Mouse (Mus musculus) limb, embryonic 11.5 days (tissue): Measurements from ENCODE around the gene Myo1e. TPM values are rescaled to one million over a fixed set of nuclear protein-coding genes. Genes with fewer than 3 reads are reported as not detected.

ENCODE experiments used
- ATAC-seq: fragments of 200-750 bp; cut with Nextera tagmentation; 2 replicates; pipeline ENCODE4 v1.8.0; 2017; ENCODE audit warnings: low read depth; ENCODE audit not compliant: insufficient number of reproducible peaks, low FRiP score, low TSS enrichment
- DNase-seq: peaks from one replicate; pipeline ENCODE4 v3.0.0-alpha.2; 2015; ENCODE audit warnings: low spot score
- H3K27ac ChIP-seq: fragments of 300-500 bp; sonication (generic); replicated peaks from 2 replicates; pipeline ENCODE4 v1.5.1; 2014; ENCODE audit warnings: low read depth, mild to moderate bottlenecking, low read length
- H3K27me3 ChIP-seq: fragments of 300-500 bp; sonication (generic); 2 replicates; pipeline ENCODE4 v1.6.1; 2014; ENCODE audit warnings: mild to moderate bottlenecking, low read length, mixed read lengths; ENCODE audit not compliant: control insufficient read depth, insufficient read depth
- H3K36me3 ChIP-seq: fragments of 300-500 bp; sonication (generic); 2 replicates; pipeline ENCODE4 v1.6.1; 2014; ENCODE audit warnings: mild to moderate bottlenecking, low read length, moderate library complexity, mixed read lengths; ENCODE audit not compliant: control insufficient read depth, insufficient read depth
- H3K4me1 ChIP-seq: fragments of 300-500 bp; sonication (generic); 2 replicates; pipeline ENCODE4 v1.6.1; 2014; ENCODE audit warnings: low read length, mixed read lengths; ENCODE audit not compliant: control insufficient read depth, insufficient read depth
- H3K4me2 ChIP-seq: fragments of 300-500 bp; sonication (generic); 2 replicates; pipeline ENCODE4 v1.6.1; 2014; ENCODE audit warnings: low read depth, mild to moderate bottlenecking, moderate library complexity; ENCODE audit not compliant: severe bottlenecking
- H3K4me3 ChIP-seq: fragments of 300-500 bp; sonication (generic); 2 replicates; pipeline ENCODE4 v1.5.1; 2014; ENCODE audit warnings: low read depth, low read length
- H3K9ac ChIP-seq: fragments of 300-500 bp; sonication (generic); 2 replicates; pipeline ENCODE4 v1.6.1; 2014; ENCODE audit warnings: mild to moderate bottlenecking, low read length
- H3K9me3 ChIP-seq: fragments of 300-500 bp; sonication (generic); 2 replicates; pipeline ENCODE4 v1.6.1; 2016; ENCODE audit warnings: low read length; ENCODE audit not compliant: control insufficient read depth
- WGBS: fragments of 180-500 bp; shearing (Covaris S2); extraction: QIAGEN DNeasy Blood & Tissue Kit; methylation state at CpG from one replicate; pipeline ENCODE4 v1.1.7; 2014; 5-methylcytosine and 5-hydroxymethylcytosine counted together
- polyA plus RNA-seq: library from polyadenylated mRNA; unstranded; fragments of >200 nt; fragmentation: Nextera tagmentation; extraction: Ambion mirVana; gene quantifications from 2 replicates; pipeline ENCODE4 v1.2.1, GENCODE M21; 2014

Myo1e gene
- polyA plus RNA-seq, 1 experiment from 2014 or later = 16.9 TPM

DNA sequence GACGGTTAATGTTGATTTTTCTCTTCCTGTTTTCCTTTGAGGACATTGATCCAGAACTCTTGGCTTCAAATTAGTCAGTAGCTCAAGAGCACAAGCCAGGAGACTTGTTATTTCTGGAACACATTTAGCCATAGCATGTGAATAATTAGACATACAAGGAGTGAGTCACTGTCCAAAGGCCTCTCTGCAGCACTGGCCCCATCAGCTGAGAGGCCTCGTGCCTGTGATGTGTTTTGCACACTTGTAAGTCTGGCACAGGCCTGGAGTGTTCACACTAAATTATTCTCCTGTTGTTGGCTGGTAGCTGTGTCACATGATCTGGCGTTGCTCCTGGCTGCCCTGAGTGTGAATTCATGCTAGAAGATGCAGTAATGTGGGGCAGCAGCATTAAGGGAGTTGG lies 111.5 kb downstream of the Myo1e start:
- 69% methylated on average over 3 of the region's 3 CpGs for WGBS
- ATAC-seq = no peak

GRCm38 (mm10) chr9:70324336-70324735 lies 117.2 kb downstream of the Myo1e start:
- H3K9me3 ChIP-seq = no peaks in the 10 kb centered on the region
- no peak overlapping the region for H3K4me2 ChIP-seq
- H3K4me3 ChIP-seq = no peak overlapping the region
- 89% methylated on average over 4 of the region's 4 CpGs for WGBS
- no peak overlapping the region for H3K27ac ChIP-seq
- no peaks in the 10 kb centered on the region for H3K27me3 ChIP-seq
- DNase-seq (no peak), ATAC-seq (no peak)
- H3K36me3 ChIP-seq = peaks cover 3% of the 10 kb centered on the region
- H3K4me1 ChIP-seq = no peaks in the 10 kb centered on the region
- no peak overlapping the region for H3K9ac ChIP-seq

More for the DNA sequence above, 111.5 kb downstream of the Myo1e start:
- no peaks in the 10 kb centered on the region; the same call in 1 of the 2 replicates for H3K36me3 ChIP-seq
- DNase-seq = no peak
- no peaks in the 10 kb centered on the region for H3K4me1 ChIP-seq
- no peak overlapping the region for H3K27ac ChIP-seq
- H3K9ac ChIP-seq = no peak overlapping the region
- no peak overlapping the region for H3K4me2 ChIP-seq
- no peaks in the 10 kb centered on the region for H3K9me3 ChIP-seq
- H3K4me3 ChIP-seq = no peak overlapping the region
- H3K27me3 ChIP-seq = no peaks in the 10 kb centered on the region

- Histone ChIP-seq H3K27ac (no peak overlapping the region), H3K4me2 (no peak overlapping the region), H3K9ac (no peak overlapping the region), H3K9me3 (no peaks in the 10 kb centered on the region), H3K27me3 (no peaks in the 10 kb centered on the region), H3K4me1 (no peaks in the 10 kb centered on the region), H3K4me3 (no peak overlapping the region), H3K36me3 (peaks cover 3% of the 10 kb centered on the region)
- ATAC-seq (no peak), DNase-seq (no peak)
- WGBS = 57% methylated on average over 8 of the region's 8 CpGs
Measured at GRCm38 (mm10) chr9:70325880-70326595, 118.9 kb downstream of the Myo1e start.

- Histone ChIP-seq H3K9me3 (no peaks in the 10 kb centered on the region), H3K9ac (no peak overlapping the region), H3K27ac (no peak overlapping the region), H3K36me3 (peaks cover 3% of the 10 kb centered on the region; the same call in 1 of the 2 replicates), H3K4me1 (no peaks in the 10 kb centered on the region), H3K4me2 (no peak overlapping the region), H3K27me3 (no peaks in the 10 kb centered on the region), H3K4me3 (no peak overlapping the region)
- ATAC-seq = no peak
- 83% methylated on average over 5 of the region's 5 CpGs for WGBS
- no peak for DNase-seq
Measured at GRCm38 (mm10) chr9:70328193-70328841, 121.2 kb downstream of the Myo1e start.

- WGBS = 30% methylated on average over 11 of the region's 11 CpGs
- H3K36me3 ChIP-seq = no peaks in the 10 kb centered on the region
- DNase-seq (peak; percentile 49), ATAC-seq (no peak)
- no peak overlapping the region for H3K4me2 ChIP-seq
- no peaks in the 10 kb centered on the region for H3K4me1 ChIP-seq
- H3K4me3 ChIP-seq = no peak overlapping the region
- no peaks in the 10 kb centered on the region for H3K9me3 ChIP-seq
- no peak overlapping the region for H3K9ac ChIP-seq
- H3K27ac ChIP-seq = no peak overlapping the region
- H3K27me3 ChIP-seq = no peaks in the 10 kb centered on the region
Measured at GRCm38 (mm10) chr9:70331727-70332335, 124.7 kb downstream of the Myo1e start.

DNA sequence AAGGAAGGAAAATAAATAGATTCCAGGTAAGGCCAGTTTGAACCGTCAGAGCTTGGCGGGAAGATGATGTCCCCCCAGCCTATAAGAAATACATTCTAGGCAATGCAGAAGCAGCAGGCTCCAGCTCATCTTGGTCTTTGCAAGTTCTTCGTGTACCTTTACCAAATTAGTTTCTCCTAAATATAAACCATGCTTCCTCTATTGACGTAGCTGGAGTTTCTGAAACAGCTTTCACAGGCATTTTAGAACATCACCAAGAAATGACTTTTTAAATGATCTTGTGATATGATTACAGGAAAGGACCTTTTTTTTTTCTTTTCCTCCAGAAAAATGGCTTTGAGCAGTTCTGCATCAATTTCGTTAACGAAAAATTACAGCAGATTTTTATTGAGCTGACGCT lies 131.2 kb downstream of the Myo1e start:
- Histone ChIP-seq H3K27me3 (no peaks in the 10 kb centered on the region), H3K4me2 (no peak overlapping the region), H3K27ac (no peak overlapping the region), H3K4me3 (no peak overlapping the region), H3K9ac (no peak overlapping the region), H3K9me3 (no peaks in the 10 kb centered on the region), H3K4me1 (no peaks in the 10 kb centered on the region), H3K36me3 (peaks cover 4% of the 10 kb centered on the region)
- DNase-seq (no peak), ATAC-seq (no peak)
- WGBS = 87% methylated on average over 7 of the region's 7 CpGs

DNA sequence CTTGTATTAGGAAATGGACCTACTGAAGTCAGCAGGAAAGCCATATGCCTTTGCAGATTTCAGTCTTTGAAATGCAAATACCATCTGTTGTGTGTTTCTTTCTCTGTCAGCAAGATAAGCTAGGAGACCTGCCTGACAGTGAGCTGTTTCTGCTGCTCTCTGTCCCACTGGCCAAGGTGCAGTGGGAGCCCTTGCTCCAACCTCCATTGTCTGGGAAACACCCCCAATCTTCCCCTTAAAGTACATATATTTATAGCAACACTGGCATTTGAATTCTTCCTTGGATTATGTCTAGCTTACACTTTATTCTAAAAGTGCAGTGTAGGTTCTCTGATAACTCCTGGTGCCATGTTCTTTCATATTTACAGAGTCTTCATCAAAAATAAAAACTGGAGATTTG lies 131.7 kb downstream of the Myo1e start:
- ATAC-seq (no peak), DNase-seq (no peak)
- H3K36me3 ChIP-seq = peaks cover 4% of the 10 kb centered on the region

DNA sequence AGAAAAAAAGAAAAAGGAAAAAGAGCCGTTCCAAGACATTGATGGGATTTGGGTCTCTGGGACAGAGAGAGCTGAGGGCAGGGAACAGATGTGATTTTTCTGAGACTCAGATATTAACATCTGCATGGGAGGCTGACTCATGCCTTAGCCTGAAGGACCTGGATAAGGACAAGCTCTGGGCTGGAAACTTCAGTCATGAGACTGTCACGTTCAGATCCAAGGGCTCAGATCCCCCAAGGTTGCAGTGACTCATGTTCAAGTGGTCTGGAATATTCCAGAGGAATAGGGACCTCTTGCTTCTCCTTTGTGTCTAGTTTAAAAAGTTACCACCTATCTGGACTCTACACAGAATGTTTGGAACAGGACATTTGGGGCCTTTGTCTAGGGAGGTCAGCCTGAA lies 142.1 kb downstream of the Myo1e start:
- Histone ChIP-seq H3K27ac (no peak overlapping the region), H3K4me2 (no peak overlapping the region), H3K9me3 (no peaks in the 10 kb centered on the region), H3K4me3 (no peak overlapping the region), H3K4me1 (no peaks in the 10 kb centered on the region), H3K27me3 (no peaks in the 10 kb centered on the region), H3K9ac (no peak overlapping the region), H3K36me3 (no peaks in the 10 kb centered on the region; the same call in 1 of the 2 replicates)
- ATAC-seq = no peak
- DNase-seq = no peak
- WGBS = 89% methylated on average over 2 of the region's 2 CpGs

More for the DNA sequence above, 131.7 kb downstream of the Myo1e start:
- no peak overlapping the region for H3K9ac ChIP-seq
- H3K4me2 ChIP-seq = no peak overlapping the region
- no peak overlapping the region for H3K4me3 ChIP-seq
- no peaks in the 10 kb centered on the region for H3K9me3 ChIP-seq
- H3K4me1 ChIP-seq = no peaks in the 10 kb centered on the region
- no peaks in the 10 kb centered on the region for H3K27me3 ChIP-seq
- no peak overlapping the region for H3K27ac ChIP-seq
